Mouse (Mus musculus) cerebellum, adult 2 months (tissue): ENCODE measurements around the gene Tbx21.

Experiments used
- CTCF ChIP-seq: fragments of 200-500 bp; IDR thresholded peaks from 2 replicates; pipeline ENCODE4 v1.5.1; 2011; ENCODE audit warnings: low read depth, mild to moderate bottlenecking, control low read depth, low read length, moderate library complexity, borderline replicate concordance; ENCODE audit not compliant: insufficient read depth
- POLR2A ChIP-seq: fragments of 200-500 bp; IDR thresholded peaks from 2 replicates; pipeline ENCODE4 v1.6.1; 2011; ENCODE audit warnings: low read length, control low read depth, borderline replicate concordance; ENCODE audit not compliant: insufficient read depth

- TF ChIP-seq CTCF (no peak), POLR2A (no peak)
Measured at GRCm38 (mm10) chr11:97147333-97147732, 32.2 kb upstream of the Tbx21 start.
